Mouse (Mus musculus) telencephalon, adult 2 months (tissue): Measurements from ENCODE around the gene Ralb.

Experiments used
- DNase-seq: peaks from one replicate; pipeline ENCODE4 v3.0.0-alpha.2; 2011; ENCODE audit warnings: low read depth, low spot score

The Ralb gene

GRCm38 (mm10) chr1:119451417-119451816, 53.2 kb downstream of the Ralb start:
- no peak for DNase-seq

- no peak for DNase-seq
These were observed 53.8 kb downstream of the Ralb start for GRCm38 (mm10) chr1:119450651-119451345.

- DNase-seq: no peak
These were observed 57.8 kb downstream of the Ralb start for GRCm38 (mm10) chr1:119446753-119447283.

- DNase-seq: no peak
These were observed 60.8 kb downstream of the Ralb start for GRCm38 (mm10) chr1:119443591-119444350.

- DNase-seq: no peak
These were observed 61.7 kb downstream of the Ralb start for GRCm38 (mm10) chr1:119442901-119443300.

- DNase-seq: no peak
These were observed 66.4 kb downstream of the Ralb start for GRCm38 (mm10) chr1:119438105-119438637.

GRCm38 (mm10) chr1:119437401-119437800, 67.2 kb downstream of the Ralb start:
- DNase-seq: no peak

- no peak for DNase-seq
These were observed 80.3 kb downstream of the Ralb start for GRCm38 (mm10) chr1:119424141-119424860.

- no peak for DNase-seq
These were observed 81.1 kb downstream of the Ralb start for GRCm38 (mm10) chr1:119423510-119423909.

GRCm38 (mm10) chr1:119422460-119423015, 82.1 kb downstream of the Ralb start:
- DNase-seq: no peak

- DNase-seq: no peak
These were observed 82.8 kb downstream of the Ralb start, which contains the start of gene Inhbb for GRCm38 (mm10) chr1:119421576-119422421. Gene Inhbb (minus strand): TSS chr1:119422248.

GRCm38 (mm10) chr1:119420984-119421575, 83.5 kb downstream of the Ralb start:
- no peak for DNase-seq
